Comparison of ENCODE assay signal across 8 mouse cellular contexts in genomic region chr9:29411408-29412180, GRCm38 (mm10).
DNase-seq lines count a peak whose midpoint lies in the region; ATAC-seq and TF ChIP-seq lines count a peak whose summit lies in the region.

No protein-coding gene starts in this region.

- peak overlapping the region; percentile 71 for H3K9ac ChIP-seq in heart, embryonic 11.5 days (ENCODE audit: low read depth, low read length)
- H3K9ac ChIP-seq in liver, embryonic 16.5 days (ENCODE audit: low read depth, low read length) = no peak overlapping the region

- ATAC-seq in heart, embryonic 11.5 days (replicated peaks; ENCODE audit: insufficient number of reproducible peaks, low FRiP score, low TSS enrichment) = peak; percentile 43; the same call in 1 of the 2 replicates
- no peak for ATAC-seq in liver, embryonic 16.5 days (ENCODE audit: low read depth)
- no peak for ATAC-seq in megakaryocyte-erythroid progenitor cell, adult 5-6 weeks (replicated peaks; ENCODE audit: low FRiP score, low TSS enrichment, poor library complexity, severe bottlenecking)

- 0 out of 2 replicates have a peak, but pooled peaks cover 3% of the 10 kb centered on the region for H3K4me1 ChIP-seq in heart, embryonic 11.5 days (ENCODE audit: control insufficient read depth, insufficient read depth, low read length)
- H3K4me1 ChIP-seq in liver, embryonic 16.5 days (ENCODE audit: control insufficient read depth, low read depth, low read length) = no peaks in the 10 kb centered on the region

- H3K4me2 ChIP-seq in heart, embryonic 11.5 days = peak overlapping the region; percentile 73
- 0 out of 2 replicates have a peak overlapping the region, but pooled peaks have one; percentile 17 for H3K4me2 ChIP-seq in liver, embryonic 16.5 days (ENCODE audit: low read depth, low read length)

- H3K27ac ChIP-seq in heart, embryonic 11.5 days (ENCODE audit: low read depth, low read length) = peak overlapping the region; percentile 59; the same call in 1 of the 2 replicates
- peak overlapping the region; percentile 82 for H3K27ac ChIP-seq in layer of hippocampus, adult 2 months
- no peak overlapping the region for H3K27ac ChIP-seq in liver, embryonic 16.5 days (ENCODE audit: low read length)

- H3K27me3 ChIP-seq in heart, embryonic 11.5 days (ENCODE audit: control insufficient read depth, insufficient read depth, low read length) = peaks cover 24% of the 10 kb centered on the region
- peaks cover 35% of the 10 kb centered on the region for H3K27me3 ChIP-seq in liver, embryonic 16.5 days (ENCODE audit: control insufficient read depth, insufficient read depth, low read depth, low read length)

- TF ChIP-seq CTCF in layer of hippocampus, adult 2 months (conservative IDR thresholded peaks at IDR 0.05) = peak; percentile 74

- H3K36me3 ChIP-seq in heart, embryonic 11.5 days (ENCODE audit: control insufficient read depth, insufficient read depth, low read length) = no peaks in the 10 kb centered on the region
- no peaks in the 10 kb centered on the region for H3K36me3 ChIP-seq in liver, embryonic 16.5 days (ENCODE audit: control insufficient read depth, insufficient read depth)

- WGBS in heart, embryonic 11.5 days (ENCODE audit: insufficient replicate concordance) = 1% methylated on average over 40 of the region's 40 CpGs
- WGBS in liver, embryonic 16.5 days (ENCODE audit: insufficient replicate concordance) = under 1% methylated on average over 40 of the region's 40 CpGs

- no peaks in the 10 kb centered on the region for H3K9me3 ChIP-seq in heart, embryonic 11.5 days (replicated peaks; ENCODE audit: control insufficient read depth, low read length)
- no peaks in the 10 kb centered on the region for H3K9me3 ChIP-seq in liver, embryonic 16.5 days (replicated peaks; ENCODE audit: control insufficient read depth, low read length)

- DNase-seq in gastrocnemius, adult 18-20 months (ENCODE audit: low spot score) = peak; percentile 20
- no peak for DNase-seq in gastrocnemius, adult 8-10 months (ENCODE audit: low spot score in 2 of 2)
- DNase-seq in embryo, embryonic 10.5 days (ENCODE audit: low spot score) = peak; percentile 82
- DNase-seq in layer of hippocampus, adult 2 months (ENCODE audit: low spot score in 2 of 2) = peak; percentile 35 to 57
- peak; percentile 76 for DNase-seq in right cerebral cortex, adult 18-20 months

- H3K4me3 ChIP-seq in heart, embryonic 11.5 days (ENCODE audit: low read depth, low read length) = peak overlapping the region; percentile 57
- peak overlapping the region; percentile 60 for H3K4me3 ChIP-seq in layer of hippocampus, adult 2 months
- no peak overlapping the region for H3K4me3 ChIP-seq in liver, embryonic 16.5 days (ENCODE audit: low read depth, low read length)

Comparison
In these comparisons a context has a peak if more than half of its experiments do, and no peak if none do; other contexts are left out.
1. DNase-seq: peak in gastrocnemius, adult 18-20 months (single experiment), embryo, embryonic 10.5 days (single experiment), layer of hippocampus, adult 2 months (2 of 2) and right cerebral cortex, adult 18-20 months (single experiment); none in gastrocnemius, adult 8-10 months (0 of 2).